Mouse (Mus musculus) liver (tissue): ENCODE results near the gene Efcab5.

Source experiments
- DNase-seq: peaks from one replicate; pipeline ENCODE4 v3.0.0-alpha.2; 2020; ENCODE audit warnings: mixed read lengths

The Efcab5 gene

GRCm38 (mm10) chr11:77188868-77189267 is at the start of gene Efcab5:
Efcab5 (minus strand) TSS chr11:77188968.
- DNase-seq, result no peak

DNA sequence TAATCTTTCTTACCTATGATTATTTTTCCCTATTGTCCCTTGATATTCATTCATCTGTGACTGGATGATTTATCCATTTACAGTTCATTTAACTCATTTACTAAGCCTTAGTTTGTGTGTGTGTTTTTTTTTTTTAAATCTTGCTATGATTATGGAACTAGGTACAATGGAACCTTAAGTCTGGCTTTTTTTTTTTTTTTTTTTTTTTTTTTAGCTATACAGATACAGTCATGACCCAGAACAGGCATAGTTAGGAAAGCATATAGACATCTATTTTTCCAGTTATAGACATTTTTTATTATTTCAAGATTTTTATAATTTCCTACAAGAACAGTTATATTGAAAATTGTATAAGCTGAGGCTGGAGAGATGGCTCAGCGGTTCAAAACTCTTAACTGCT is 46.5 kb upstream of the Efcab5 start:
- DNase-seq, result no peak

DNA sequence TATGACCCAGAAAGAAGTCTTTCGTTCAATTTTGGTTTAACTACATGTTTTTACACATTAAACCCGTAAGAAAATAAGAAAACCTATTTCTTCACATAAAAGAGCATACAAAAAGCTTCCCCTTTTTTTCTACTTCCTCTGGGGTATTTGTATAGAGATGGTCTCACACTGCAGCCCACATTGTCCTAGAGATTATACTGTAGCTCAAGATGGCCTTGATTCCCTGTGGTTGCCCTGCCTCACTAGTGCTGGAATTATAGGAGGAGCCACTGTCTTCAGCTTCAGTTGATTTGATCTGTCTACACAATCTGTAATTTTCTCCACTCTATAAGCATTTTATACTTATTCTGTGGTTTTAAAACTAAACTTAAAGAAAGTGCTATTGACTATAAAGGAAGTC is 42.7 kb upstream of the Efcab5 start:
- no peak for DNase-seq

DNA sequence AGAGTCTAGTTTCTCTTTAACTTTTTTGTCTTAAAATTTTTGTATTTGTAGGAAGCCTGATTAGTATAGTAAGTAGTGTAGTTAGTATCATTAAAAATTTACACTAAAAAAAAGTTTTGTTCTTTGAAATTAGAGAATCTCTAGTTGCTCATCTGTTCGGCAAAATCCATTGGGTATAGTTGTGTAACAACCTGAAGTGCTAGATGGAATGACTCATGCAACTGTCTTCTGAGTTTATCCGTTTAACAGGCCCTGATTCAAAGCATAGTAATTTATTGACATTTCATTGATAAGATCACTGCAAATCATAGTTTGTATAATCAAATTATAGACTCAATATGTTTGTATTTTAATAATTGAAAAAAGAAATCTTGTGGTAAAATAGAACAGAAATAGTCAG is 42.0 kb upstream of the Efcab5 start:
- DNase-seq, result no peak

- peak; percentile 24 for DNase-seq
Observed at GRCm38 (mm10) chr11:77216761-77217130, 28.0 kb upstream of the Efcab5 start.

DNA sequence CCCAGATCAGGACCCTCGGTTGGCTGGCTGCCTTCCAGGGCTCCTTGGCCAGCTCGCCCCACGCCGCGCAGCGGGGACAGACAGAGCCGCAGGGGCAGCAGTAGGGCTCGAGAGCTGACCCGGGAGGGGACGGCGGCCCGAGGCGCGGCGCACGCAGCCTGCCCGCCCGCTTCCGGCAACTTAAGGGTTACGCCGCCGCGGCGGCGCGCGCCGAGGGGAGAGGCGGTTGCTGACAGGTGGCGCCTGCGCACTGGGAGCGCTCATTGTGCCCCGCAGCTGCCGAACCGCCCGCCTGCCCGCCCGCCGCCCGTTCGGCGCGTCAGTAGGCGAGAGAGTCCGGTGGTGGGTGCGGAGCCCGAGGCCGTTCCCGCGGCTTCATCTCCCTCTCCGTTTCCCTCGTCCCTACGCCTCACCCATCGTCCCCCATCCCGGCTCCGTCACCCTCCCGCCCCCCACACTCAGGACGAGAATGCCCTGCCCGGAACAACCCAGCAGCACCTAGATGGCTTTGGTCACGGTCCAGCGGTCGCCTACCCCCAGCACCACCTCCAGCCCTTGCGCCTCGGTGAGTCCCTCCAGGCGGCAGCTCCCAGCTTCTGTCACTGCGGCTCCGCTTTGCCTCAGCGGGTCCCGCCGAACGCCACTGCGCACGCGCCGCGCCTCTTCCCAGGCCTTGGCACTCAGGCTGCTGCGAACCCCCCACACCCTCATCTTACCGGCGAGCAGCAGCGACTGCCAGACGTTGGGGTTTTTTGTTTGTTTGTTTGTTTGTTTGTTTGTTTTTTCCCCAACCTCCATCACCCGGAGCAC is 27.4 kb upstream of the Efcab5 start, which contains the start of gene Ssh2:
Gene Ssh2 (plus strand): TSS at position 337 of the 810 bp plus-strand sequence.
- peak; percentile 92 for DNase-seq

GRCm38 (mm10) chr11:77215483-77215882 is 26.7 kb upstream of the Efcab5 start:
- peak; percentile 28 for DNase-seq

GRCm38 (mm10) chr11:77214755-77215154 is 26.0 kb upstream of the Efcab5 start:
- DNase-seq, result peak; percentile 62

DNA sequence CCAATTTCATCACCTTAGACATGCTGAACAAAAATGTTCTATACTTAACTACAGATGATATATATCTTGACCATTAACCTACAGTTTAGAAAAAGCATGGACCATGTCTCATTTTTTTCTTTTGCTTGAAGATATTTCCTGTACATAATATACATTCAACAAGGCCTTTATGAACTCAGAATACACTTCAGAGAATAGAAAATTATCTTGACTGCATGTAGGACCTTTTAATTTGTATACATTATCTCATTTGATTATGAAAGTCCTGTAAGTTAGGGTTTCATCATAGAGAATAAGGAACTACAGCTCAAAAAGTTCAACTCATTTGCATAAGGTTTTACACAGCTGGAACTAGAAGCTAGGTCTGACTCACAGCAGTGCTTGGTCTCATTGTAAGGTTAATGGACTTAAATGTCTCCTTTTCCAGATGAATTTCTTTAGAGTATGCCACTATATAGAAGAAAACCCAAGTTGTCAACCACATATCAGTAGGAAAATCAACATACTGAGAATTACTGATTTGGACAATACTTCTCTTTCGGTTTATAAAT is 25.4 kb upstream of the Efcab5 start:
- no peak for DNase-seq

DNA sequence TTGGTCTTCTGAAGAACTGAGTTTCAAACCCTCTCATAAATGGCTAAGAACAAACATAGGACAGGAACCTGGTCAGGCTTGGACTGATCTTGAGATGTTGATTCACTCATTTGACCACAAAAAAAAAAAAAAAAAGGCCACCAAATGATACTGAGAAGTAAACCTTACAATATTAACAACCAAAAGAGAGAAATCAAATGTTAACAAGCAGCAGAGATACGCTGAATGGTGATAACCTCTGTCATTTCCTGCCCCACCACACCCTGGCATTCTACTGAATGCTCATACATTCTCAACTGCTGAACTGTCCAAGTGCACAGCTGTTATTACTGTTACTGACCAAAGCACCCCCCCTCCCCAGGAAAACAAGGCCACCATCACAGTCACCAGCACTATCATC is 11.9 kb upstream of the Efcab5 start:
- no peak for DNase-seq

DNA sequence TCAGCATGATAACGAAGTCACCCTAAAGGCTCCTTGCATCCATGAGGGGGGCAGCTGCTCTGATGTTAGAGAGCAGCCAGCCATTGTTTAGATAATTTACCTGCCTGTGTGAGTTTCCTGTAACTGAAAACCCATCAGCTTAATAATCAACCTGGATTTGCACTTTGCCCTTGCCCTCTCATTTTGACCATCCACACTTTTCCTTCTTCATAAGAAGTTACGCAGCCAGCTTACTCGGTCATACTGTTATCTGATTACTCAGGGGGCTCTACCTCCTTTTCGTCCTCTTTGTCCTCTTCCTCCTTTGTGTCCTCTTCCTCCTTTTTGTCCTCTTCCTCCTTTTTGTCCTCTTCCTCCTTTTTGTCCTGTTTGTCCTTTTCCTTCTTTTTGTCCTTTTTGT is 10.9 kb upstream of the Efcab5 start:
- no peak for DNase-seq

DNA sequence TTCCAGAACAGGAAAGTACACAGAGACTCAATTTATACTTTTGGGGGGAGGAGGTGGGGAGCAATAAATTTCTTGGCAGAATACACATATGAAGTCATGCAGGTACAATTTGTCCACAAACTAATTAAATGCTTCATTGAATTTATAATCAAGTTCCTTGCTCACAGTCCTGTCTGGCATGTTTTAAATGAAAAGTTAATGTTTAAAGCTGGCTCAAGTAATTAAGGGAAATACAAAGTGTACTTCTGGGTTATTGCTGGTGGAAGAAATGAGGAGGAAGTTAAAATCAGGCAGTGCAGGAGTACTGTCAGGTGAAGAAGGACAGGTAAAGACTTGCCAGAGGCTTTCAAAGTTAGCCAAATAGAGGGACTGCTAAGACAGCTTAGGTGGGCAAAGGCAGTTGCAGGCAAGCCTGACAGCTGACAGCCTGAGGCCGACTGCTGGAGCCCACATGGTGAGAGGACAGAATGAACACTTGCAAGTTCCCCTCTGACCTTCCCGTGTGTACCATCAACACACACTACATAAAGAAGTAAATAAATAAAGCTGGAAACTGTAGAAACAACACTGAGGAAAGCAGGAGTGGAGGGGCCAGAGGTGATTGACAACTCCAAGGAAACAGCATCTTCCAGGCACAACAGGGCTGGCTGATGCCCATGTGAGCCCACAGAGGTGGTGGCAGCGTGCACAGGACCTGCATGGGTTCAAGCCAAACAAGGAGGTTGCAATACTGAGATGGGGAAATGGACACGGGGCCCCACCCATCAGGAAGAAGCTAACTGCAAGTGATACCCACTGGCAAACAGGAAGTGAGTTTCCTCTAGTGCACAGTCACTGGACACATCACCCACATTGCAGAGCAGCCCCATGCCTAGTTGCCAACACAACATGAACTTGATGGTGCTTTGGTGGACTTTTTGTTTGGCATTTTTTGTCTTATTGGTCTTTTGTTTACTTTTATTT is 7.7 kb upstream of the Efcab5 start:
- peak; percentile 20 for DNase-seq

DNA sequence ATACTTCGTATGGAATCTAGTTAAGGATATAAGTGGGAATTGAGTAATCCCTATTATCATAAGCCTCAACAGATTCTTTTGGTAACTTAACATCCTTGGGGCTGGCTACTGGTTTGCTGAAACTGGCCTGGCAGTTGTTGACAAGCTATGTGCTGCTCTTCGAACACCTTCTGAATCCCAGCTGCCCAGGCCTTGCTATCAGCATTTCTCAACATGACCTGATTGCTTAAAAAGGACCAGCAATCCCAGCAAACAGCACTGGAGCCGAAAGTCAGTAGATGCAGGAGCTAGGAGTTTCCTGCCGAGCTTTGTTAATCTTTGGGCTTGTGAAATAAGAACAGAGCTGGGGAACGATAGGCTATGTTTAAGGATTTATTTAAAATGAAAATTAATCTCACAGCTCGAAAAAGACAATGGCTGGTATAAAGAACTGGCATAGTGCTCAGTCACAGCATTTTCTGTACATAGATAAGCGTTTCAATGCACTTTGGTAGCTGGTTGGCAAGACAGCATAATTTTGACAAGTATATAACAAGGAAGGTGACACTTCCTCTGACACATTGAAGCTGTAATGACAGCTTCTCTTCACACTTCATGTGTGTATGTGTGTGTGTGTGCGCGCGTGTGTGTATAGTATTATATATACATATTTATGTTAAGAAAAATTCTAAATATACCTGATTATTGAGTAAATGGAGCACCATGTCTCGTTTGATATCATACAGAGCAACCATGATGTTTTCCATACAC is 6.8 kb upstream of the Efcab5 start:
- DNase-seq, result peak; percentile 13

- no peak for DNase-seq
Observed at GRCm38 (mm10) chr11:77194762-77195161, 6.0 kb upstream of the Efcab5 start.

- DNase-seq, result no peak
Observed at GRCm38 (mm10) chr11:77193941-77194553, 5.3 kb upstream of the Efcab5 start.

GRCm38 (mm10) chr11:77193410-77193809 is 4.6 kb upstream of the Efcab5 start:
- DNase-seq, result no peak

DNA sequence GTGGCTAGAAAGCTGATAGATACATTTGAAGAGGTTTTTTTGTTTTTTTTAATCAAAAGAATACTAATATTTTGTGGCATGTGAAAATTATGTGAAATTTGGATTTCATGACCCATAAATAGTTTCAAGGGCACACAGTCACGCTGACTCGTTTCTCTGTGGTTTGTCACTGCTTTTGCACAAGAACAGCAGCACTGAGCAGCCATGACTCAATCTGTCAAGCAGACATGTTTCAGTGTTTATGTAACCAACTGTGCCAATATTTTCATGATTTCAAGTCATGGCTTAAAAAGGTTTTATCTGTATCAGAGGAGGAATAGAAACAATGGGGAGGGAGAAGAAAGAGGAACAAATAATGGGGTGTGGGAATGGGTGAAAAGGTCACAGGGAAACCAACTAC is 3.8 kb downstream of the Efcab5 start:
- no peak for DNase-seq

DNA sequence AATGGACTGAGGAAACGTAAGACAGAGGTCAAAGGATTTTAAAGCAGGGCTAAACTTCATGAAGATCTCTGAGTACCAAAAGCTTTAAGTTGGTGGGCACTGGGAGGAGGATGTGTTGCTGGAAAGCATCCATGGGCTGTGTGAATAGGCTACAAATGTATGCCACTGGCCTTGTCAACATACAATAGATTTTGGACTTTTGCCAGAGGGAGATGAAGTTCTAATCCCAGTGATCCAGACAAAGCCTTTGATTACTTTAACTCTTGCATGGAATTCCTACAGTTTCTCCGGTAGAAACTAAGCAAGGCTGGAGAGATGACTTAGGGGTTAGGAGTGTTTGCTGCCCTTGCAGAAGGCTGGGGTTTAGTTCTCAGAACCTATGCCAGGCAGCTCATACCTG is 6.2 kb downstream of the Efcab5 start:
- no peak for DNase-seq

GRCm38 (mm10) chr11:77182041-77182440 is 6.7 kb downstream of the Efcab5 start:
- DNase-seq, result no peak

DNA sequence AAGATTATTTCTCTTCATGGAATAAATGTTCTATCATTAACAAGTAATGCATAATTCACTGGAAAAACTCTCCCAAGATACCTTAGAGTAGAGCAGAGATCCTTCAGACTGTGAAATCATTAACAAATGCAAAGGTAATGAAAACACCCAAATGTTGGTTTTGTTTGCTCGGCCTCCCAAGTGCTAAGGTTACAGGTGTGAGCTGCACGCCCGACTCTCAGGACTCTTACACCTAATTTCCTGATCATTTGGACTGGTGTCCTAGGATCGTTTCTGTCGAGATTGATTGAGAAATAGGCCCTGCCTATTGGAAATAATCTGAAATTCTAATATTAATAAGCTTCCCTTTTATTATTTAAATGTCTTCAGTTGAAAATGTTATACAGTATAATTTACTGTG is 7.2 kb downstream of the Efcab5 start:
- DNase-seq, result no peak

GRCm38 (mm10) chr11:77180886-77181285 is 7.9 kb downstream of the Efcab5 start:
- DNase-seq, result no peak

GRCm38 (mm10) chr11:77179771-77180170 is 9.0 kb downstream of the Efcab5 start:
- DNase-seq, result no peak
